ENCODE assay signal across 9 mouse cellular contexts in the genomic region with DNA sequence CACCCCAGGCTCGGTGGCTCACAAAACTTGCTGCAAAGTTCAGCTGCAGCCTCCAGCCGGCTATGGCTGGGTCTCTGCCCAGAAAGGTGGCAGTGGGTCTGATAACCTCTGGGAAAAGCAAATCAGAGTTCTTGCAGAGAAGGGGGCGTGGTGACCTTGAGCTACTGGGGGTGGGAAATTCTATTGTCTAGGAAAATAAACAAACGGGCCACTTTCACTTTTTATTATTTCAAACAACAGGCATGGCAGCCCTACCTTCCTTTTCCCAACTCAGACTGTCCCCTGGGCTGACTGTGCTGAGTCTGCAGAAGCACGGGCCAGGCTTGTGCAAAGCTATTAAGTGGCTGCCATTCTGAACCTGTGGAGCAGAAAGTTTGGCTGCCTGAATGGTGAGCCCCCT.
DNase-seq lines count a peak whose midpoint lies in the region; ATAC-seq lines count a peak whose summit lies in the region.
"Had no signal": no experiment of that assay in that cellular context is flagged by ENCODE, and none has a peak within 500 bp of the region (broad histone marks: within the 10 kb centered on the region; RNA-seq: fewer than 3 reads in every experiment).

No protein-coding gene starts in this region.

- H3K9ac ChIP-seq in forebrain, embryonic 14.5 days (ENCODE audit: low read length) = no peak overlapping the region
- H3K9ac ChIP-seq in forebrain, embryonic 16.5 days (replicated peaks; ENCODE audit: low read depth, low read length) = no peak overlapping the region
- H3K9ac ChIP-seq in heart, embryonic 11.5 days (ENCODE audit: low read depth, low read length) = no peak overlapping the region

- no peak overlapping the region for H3K4me2 ChIP-seq in forebrain, embryonic 14.5 days (ENCODE audit: low read length)
- H3K4me2 ChIP-seq in forebrain, embryonic 16.5 days (ENCODE audit: low read length) = no peak overlapping the region
- peak overlapping the region; percentile 38 for H3K4me2 ChIP-seq in heart, embryonic 11.5 days

- no peak overlapping the region for H3K27ac ChIP-seq in forebrain, embryonic 14.5 days (ENCODE audit: low read depth, low read length)
- H3K27ac ChIP-seq in forebrain, embryonic 16.5 days (ENCODE audit: low read length) = no peak overlapping the region
- H3K27ac ChIP-seq in heart, embryonic 11.5 days (ENCODE audit: low read depth, low read length) = peak overlapping the region; percentile 55

- H3K4me1 ChIP-seq in forebrain, embryonic 14.5 days (ENCODE audit: control insufficient read depth, insufficient read depth, low read length) = peaks cover 10% of the 10 kb centered on the region
- H3K4me1 ChIP-seq in forebrain, embryonic 16.5 days (replicated peaks; ENCODE audit: control insufficient read depth, insufficient read depth, low read length) = peaks cover 13% of the 10 kb centered on the region
- peaks cover 17% of the 10 kb centered on the region for H3K4me1 ChIP-seq in heart, embryonic 11.5 days (ENCODE audit: control insufficient read depth, insufficient read depth, low read length)

- ATAC-seq in forebrain, embryonic 14.5 days = peak; percentile 34; the same call in 1 of the 2 replicates
- ATAC-seq in forebrain, embryonic 16.5 days = no peak
- ATAC-seq in heart, embryonic 11.5 days (replicated peaks; ENCODE audit: insufficient number of reproducible peaks, low FRiP score, low TSS enrichment) = peak; percentile 71
- ATAC-seq in erythroblast, adult 5-6 weeks (replicated peaks; ENCODE audit: low FRiP score, poor library complexity, severe bottlenecking) = no peak

- 0 out of 2 replicates have a peak, but pooled peaks cover 4% of the 10 kb centered on the region for H3K36me3 ChIP-seq in forebrain, embryonic 14.5 days (ENCODE audit: control insufficient read depth, insufficient read depth, low read length)
- no peaks in the 10 kb centered on the region for H3K36me3 ChIP-seq in forebrain, embryonic 16.5 days (ENCODE audit: control insufficient read depth, insufficient read depth)
- no peaks in the 10 kb centered on the region for H3K36me3 ChIP-seq in heart, embryonic 11.5 days (ENCODE audit: control insufficient read depth, insufficient read depth, low read length)

- no peaks in the 10 kb centered on the region for H3K27me3 ChIP-seq in forebrain, embryonic 14.5 days (replicated peaks; ENCODE audit: control insufficient read depth, insufficient read depth, low read length)
- H3K27me3 ChIP-seq in forebrain, embryonic 16.5 days (replicated peaks; ENCODE audit: control insufficient read depth, insufficient read depth, low read length) = no peaks in the 10 kb centered on the region
- no peaks in the 10 kb centered on the region for H3K27me3 ChIP-seq in heart, embryonic 11.5 days (ENCODE audit: control insufficient read depth, insufficient read depth, low read length)

- 26% methylated on average over 5 of the region's 5 CpGs for WGBS in forebrain, embryonic 14.5 days
- 25% methylated on average over 5 of the region's 5 CpGs for WGBS in forebrain, embryonic 16.5 days
- 9% methylated on average over 5 of the region's 5 CpGs for WGBS in heart, embryonic 11.5 days (ENCODE audit: insufficient replicate concordance)

- no peaks in the 10 kb centered on the region for H3K9me3 ChIP-seq in forebrain, embryonic 14.5 days (replicated peaks; ENCODE audit: control insufficient read depth, low read length)
- H3K9me3 ChIP-seq in forebrain, embryonic 16.5 days (ENCODE audit: control insufficient read depth, low read length) = no peaks in the 10 kb centered on the region
- H3K9me3 ChIP-seq in heart, embryonic 11.5 days (replicated peaks; ENCODE audit: control insufficient read depth, low read length) = no peaks in the 10 kb centered on the region
- H3K9me3 ChIP-seq: megakaryocyte, embryonic 14.5 days had no signal

- H3K4me3 ChIP-seq in forebrain, embryonic 14.5 days (ENCODE audit: low read depth, low read length) = no peak overlapping the region
- no peak overlapping the region for H3K4me3 ChIP-seq in forebrain, embryonic 16.5 days (replicated peaks; ENCODE audit: low read length)
- no peak overlapping the region for H3K4me3 ChIP-seq in heart, embryonic 11.5 days (ENCODE audit: low read depth, low read length)
- H3K4me3 ChIP-seq: megakaryocyte, embryonic 14.5 days had no signal

- no peak for DNase-seq in forebrain, embryonic 14.5 days (ENCODE audit: low spot score)
- DNase-seq in kidney, postnatal 25 days = peak; percentile 52 to 71
- peak; percentile 47 to 68 for DNase-seq in lung, postnatal 4 days
- no peak for DNase-seq in cerebellum, adult 8-10 months
- no peak for DNase-seq in frontal cortex, postnatal 14 days (ENCODE audit: low spot score in 2 of 2)

Comparison
In these comparisons a context has a peak if more than half of its experiments do, and no peak if none do; other contexts are left out.
1. ATAC-seq: peak in forebrain, embryonic 14.5 days (single experiment) and heart, embryonic 11.5 days (single experiment); none in forebrain, embryonic 16.5 days (single experiment) and erythroblast, adult 5-6 weeks (single experiment).
2. DNase-seq: peak in kidney, postnatal 25 days (2 of 2) and lung, postnatal 4 days (2 of 2); none in forebrain, embryonic 14.5 days (single experiment), cerebellum, adult 8-10 months (single experiment) and frontal cortex, postnatal 14 days (0 of 2).